Mouse (Mus musculus): ENCODE results near the gene Pnn. TPM values are rescaled to one million over a fixed set of nuclear protein-coding genes. Genes with fewer than 3 reads are reported as not detected.
A peak's percentile ranks its signal among the peaks of the same experiment; 100 is the strongest.

Gene Pnn
- polyA plus RNA-seq (2012; rRNA removed), result 5.2 and 8.9 TPM in 2 replicates

DNA sequence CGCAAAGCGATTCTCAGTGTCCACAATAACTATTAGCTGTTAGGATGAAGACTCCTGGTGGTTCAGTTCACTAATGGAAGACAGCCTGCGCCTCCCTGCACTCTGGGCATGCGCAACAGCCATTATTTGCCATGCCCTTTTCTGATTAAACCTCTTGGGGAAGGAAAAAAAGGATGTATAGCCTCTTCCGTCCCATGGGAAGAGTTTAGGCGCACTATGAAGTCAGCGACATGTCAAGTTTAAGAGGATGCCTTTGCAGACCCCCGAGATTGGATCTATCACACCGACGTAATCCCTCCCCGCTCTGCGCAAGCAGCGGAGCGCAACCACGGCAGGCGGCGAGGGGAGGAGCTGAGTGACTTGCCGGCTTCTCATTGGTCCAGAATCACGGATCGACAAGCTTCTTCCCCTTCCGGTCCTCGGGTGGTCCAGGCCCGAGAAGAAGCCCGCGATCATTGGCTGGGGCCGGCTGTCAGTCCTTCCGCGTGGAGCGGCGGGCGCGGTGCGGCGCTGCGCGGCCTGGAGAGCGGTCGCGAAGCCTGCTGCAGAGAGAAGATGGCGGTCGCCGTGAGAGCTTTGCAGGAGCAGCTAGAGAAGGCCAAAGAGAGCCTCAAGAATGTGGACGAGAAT, at the start of gene Pnn:
Gene Pnn (plus strand): TSS at position 437 of the 630 bp plus-strand sequence.
- Histone ChIP-seq H3K36me3 (ENCODE audit: control insufficient read depth, insufficient read depth, low read length) (peaks cover 29% of the 10 kb centered on the region), H3K4me1 (ENCODE audit: control insufficient read depth, insufficient read depth, insufficient read length, low read length) (no peaks in the 10 kb centered on the region), H3K4me3 (ENCODE audit: low read depth, low read length) (peak within 1 kb of the TSS; percentile 93), H3K27ac (ENCODE audit: insufficient read depth, low read depth, low read length) (peak within 1 kb of the TSS; percentile 88), H3K27me3 (ENCODE audit: control insufficient read depth, insufficient read depth, low read length) (no peaks in the 10 kb centered on the region)
- TF ChIP-seq POLR2A (IDR thresholded peaks at IDR 0.05; ENCODE audit: low read depth, low read length) (peak; percentile 83), CTCF (IDR thresholded peaks at IDR 0.05; ENCODE audit: extremely low read depth, insufficient read length, insufficient replicate concordance, low read depth, low read length) (peak; percentile 16; the same call in 1 of the 2 replicates)
- WGBS, result under 1% methylated on average over 43 of the region's 43 CpGs

DNA sequence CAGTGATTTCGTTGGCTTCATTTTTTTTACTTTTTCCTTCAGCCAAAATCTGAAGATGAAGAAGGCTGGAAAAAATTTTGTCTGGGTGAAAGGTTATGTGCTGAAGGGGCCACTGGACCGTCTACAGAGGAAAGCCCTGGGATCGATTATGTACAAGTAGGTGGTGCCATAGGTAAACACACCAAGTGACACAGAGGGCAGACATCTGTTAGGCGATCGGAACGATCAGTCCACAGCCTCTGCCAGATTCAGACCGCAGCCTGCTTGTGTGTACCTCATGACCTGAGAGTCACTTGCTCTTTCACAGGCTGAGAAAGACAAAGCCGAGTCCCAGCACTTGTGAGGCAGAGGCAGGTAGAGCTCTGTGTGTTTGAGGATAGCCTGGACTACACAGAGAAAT, 48.7 kb upstream of the Pnn start:
- no peak overlapping the region for H3K27ac ChIP-seq (ENCODE audit: insufficient read depth, low read depth, low read length)
- no peaks in the 10 kb centered on the region for H3K4me1 ChIP-seq (ENCODE audit: control insufficient read depth, insufficient read depth, insufficient read length, low read length)
- WGBS, result 73% methylated on average over 8 of the region's 8 CpGs
- H3K4me3 ChIP-seq (ENCODE audit: low read depth, low read length), result no peak overlapping the region
- no peaks in the 10 kb centered on the region for H3K27me3 ChIP-seq (ENCODE audit: control insufficient read depth, insufficient read depth, low read length)
- no peak for TF ChIP-seq POLR2A (IDR thresholded peaks at IDR 0.05; ENCODE audit: low read depth, low read length)
- TF ChIP-seq CTCF (IDR thresholded peaks at IDR 0.05; ENCODE audit: extremely low read depth, insufficient read length, insufficient replicate concordance, low read depth, low read length), result no peak
- peaks cover 14% of the 10 kb centered on the region for H3K36me3 ChIP-seq (ENCODE audit: control insufficient read depth, insufficient read depth, low read length)

DNA sequence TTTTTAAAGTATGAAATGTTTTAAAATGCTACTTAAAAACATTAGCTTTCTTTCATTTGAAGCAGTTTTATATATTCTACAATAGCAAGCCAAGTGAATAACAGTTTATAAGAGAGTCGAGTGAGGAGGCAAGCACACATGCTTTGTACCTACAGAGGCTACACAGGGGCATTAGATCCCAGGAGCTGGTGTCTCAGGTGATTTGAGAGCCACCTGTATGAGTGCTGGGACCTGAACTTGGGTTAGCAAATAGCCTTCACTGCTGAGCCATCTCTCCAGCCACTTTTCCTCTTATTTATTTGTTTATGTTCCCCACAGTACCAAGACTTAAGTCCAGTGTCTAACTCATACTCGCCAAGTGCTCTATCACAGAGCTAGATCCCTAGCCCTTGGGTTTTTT, 46.8 kb upstream of the Pnn start:
- TF ChIP-seq POLR2A (IDR thresholded peaks at IDR 0.05; ENCODE audit: low read depth, low read length) (no peak), CTCF (IDR thresholded peaks at IDR 0.05; ENCODE audit: extremely low read depth, insufficient read length, insufficient replicate concordance, low read depth, low read length) (no peak)
- H3K36me3 ChIP-seq (ENCODE audit: control insufficient read depth, insufficient read depth, low read length), result peaks cover 19% of the 10 kb centered on the region
- no peak overlapping the region for H3K27ac ChIP-seq (ENCODE audit: insufficient read depth, low read depth, low read length)
- H3K4me3 ChIP-seq (ENCODE audit: low read depth, low read length), result no peak overlapping the region
- no peaks in the 10 kb centered on the region for H3K4me1 ChIP-seq (ENCODE audit: control insufficient read depth, insufficient read depth, insufficient read length, low read length)
- 91% methylated on average over 2 of the region's 2 CpGs for WGBS
- no peaks in the 10 kb centered on the region for H3K27me3 ChIP-seq (ENCODE audit: control insufficient read depth, insufficient read depth, low read length)

DNA sequence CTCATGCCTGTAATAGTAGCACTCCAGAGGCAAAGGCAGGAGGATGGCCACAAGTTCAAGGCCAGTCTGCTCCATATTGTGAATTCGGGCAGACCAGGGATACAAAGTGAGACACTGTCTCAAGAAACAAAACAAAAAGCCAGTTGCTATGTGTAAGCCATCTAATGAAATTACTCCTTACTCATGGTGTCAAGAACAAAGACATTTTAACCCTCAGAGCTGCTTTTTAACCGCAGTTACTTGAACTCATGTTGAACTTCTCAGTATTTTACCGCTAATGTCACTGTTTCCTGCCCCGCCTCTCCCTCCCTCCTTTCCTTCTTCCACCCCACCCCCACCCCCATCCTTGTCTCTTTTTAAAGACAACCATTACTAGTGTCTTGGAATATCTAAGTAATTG, 45.4 kb upstream of the Pnn start:
- no peak for TF ChIP-seq CTCF (IDR thresholded peaks at IDR 0.05; ENCODE audit: extremely low read depth, insufficient read length, insufficient replicate concordance, low read depth, low read length)
- no peak for TF ChIP-seq POLR2A (IDR thresholded peaks at IDR 0.05; ENCODE audit: low read depth, low read length)
- Histone ChIP-seq H3K27me3 (ENCODE audit: control insufficient read depth, insufficient read depth, low read length) (no peaks in the 10 kb centered on the region), H3K27ac (ENCODE audit: insufficient read depth, low read depth, low read length) (no peak overlapping the region), H3K4me1 (ENCODE audit: control insufficient read depth, insufficient read depth, insufficient read length, low read length) (no peaks in the 10 kb centered on the region), H3K4me3 (ENCODE audit: low read depth, low read length) (no peak overlapping the region), H3K36me3 (ENCODE audit: control insufficient read depth, insufficient read depth, low read length) (peaks cover 26% of the 10 kb centered on the region)
- 86% methylated on average over 4 of the region's 4 CpGs for WGBS

DNA sequence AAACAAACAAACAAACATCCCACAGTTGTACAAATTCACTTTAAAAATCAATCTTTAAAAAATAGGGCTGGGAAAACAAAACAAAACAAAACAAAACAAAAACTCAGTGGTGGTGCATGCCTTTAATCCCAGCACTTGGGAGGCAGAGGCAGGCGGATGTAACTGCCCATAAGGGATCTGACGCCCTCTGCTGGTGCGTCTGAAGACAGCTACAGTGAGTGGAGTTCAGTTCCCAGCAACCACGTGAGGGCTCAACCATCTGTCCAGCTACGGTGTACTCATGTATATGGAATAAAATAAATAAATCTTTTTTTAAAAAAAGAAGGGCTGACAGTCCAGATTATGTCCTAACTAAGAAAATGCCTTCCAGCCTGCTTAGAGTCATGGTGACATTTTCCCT, 34.6 kb upstream of the Pnn start:
- H3K27me3 ChIP-seq (ENCODE audit: control insufficient read depth, insufficient read depth, low read length), result no peaks in the 10 kb centered on the region
- no peak overlapping the region for H3K27ac ChIP-seq (ENCODE audit: insufficient read depth, low read depth, low read length)
- no peak overlapping the region for H3K4me3 ChIP-seq (ENCODE audit: low read depth, low read length)
- no peaks in the 10 kb centered on the region for H3K4me1 ChIP-seq (ENCODE audit: control insufficient read depth, insufficient read depth, insufficient read length, low read length)
- TF ChIP-seq CTCF (IDR thresholded peaks at IDR 0.05; ENCODE audit: extremely low read depth, insufficient read length, insufficient replicate concordance, low read depth, low read length) (peak; percentile 52; the same call in 1 of the 2 replicates), POLR2A (IDR thresholded peaks at IDR 0.05; ENCODE audit: low read depth, low read length) (no peak)
- H3K36me3 ChIP-seq (ENCODE audit: control insufficient read depth, insufficient read depth, low read length), result peaks cover 7% of the 10 kb centered on the region; the same call in 1 of the 2 replicates
- 69% methylated on average over 5 of the region's 5 CpGs for WGBS

DNA sequence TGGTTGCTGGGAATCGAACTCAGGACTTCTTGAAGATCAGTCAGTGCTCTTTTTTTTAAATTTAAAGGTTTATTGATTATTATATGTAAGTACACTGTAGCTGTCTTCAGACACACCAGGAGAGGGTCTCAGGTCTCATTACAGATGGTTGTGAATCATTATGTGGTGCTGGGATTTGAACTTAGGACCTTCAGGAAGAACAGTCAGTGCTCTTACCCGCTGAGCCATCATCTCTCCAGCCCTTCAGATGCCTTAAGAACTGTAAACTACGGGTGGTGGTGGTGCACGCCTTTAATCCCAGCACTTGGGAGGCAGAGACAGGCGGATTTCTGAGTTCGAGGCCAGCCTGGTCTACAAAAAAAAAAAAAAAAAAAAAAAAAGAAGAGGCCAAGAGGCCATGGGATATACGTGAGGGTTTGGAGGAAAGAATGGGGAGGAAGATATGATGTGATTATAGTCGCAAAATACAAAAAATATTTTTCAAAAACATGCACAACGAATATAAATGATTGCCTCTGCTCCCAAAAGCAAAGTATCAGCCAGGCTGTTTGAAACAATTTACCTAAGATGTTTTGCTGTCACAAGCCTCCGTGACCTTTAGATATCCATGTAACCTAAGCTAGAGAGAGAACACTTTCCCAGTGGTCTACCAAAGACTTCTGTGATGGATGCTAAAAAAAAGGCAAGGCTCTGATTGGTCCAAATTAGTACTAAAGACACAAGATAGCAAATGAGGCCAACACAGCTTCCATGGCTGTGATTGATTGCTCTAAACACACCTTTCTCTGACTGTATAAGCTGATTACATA, 27.3 kb upstream of the Pnn start:
- TF ChIP-seq POLR2A (IDR thresholded peaks at IDR 0.05; ENCODE audit: low read depth, low read length) (no peak), CTCF (IDR thresholded peaks at IDR 0.05; ENCODE audit: extremely low read depth, insufficient read length, insufficient replicate concordance, low read depth, low read length) (no peak)
- Histone ChIP-seq H3K4me3 (ENCODE audit: low read depth, low read length) (no peak overlapping the region), H3K36me3 (ENCODE audit: control insufficient read depth, insufficient read depth, low read length) (peaks cover 19% of the 10 kb centered on the region), H3K4me1 (ENCODE audit: control insufficient read depth, insufficient read depth, insufficient read length, low read length) (no peaks in the 10 kb centered on the region), H3K27ac (ENCODE audit: insufficient read depth, low read depth, low read length) (peak overlapping the region; percentile 71), H3K27me3 (ENCODE audit: control insufficient read depth, insufficient read depth, low read length) (no peaks in the 10 kb centered on the region)
- 70% methylated on average over 10 of the region's 10 CpGs for WGBS
